In the genomic region with DNA sequence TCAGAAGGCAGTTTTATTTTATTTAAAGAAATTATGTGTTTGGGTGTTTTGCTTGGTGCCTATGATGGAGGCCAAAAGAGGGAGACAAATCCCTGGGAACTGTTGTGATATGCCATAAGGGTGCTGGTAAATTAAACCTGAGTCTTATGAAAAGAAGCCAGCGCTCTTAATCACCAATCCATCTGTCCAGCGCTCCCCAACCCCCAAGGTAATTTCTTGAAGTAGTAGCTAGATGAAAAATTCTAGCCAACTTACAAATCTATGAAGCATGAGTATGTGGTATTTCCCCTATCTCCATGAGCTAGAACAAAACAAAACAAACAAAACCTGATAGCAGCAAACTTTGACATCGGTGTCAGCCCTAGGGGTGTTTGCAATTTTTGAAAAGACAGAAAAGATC, we compare ENCODE assay signal across 8 mouse cellular contexts. TPM values are rescaled to one million over a fixed set of nuclear protein-coding genes. Genes with fewer than 3 reads are reported as not detected.
DNase-seq lines count a peak whose midpoint lies in the region; ATAC-seq and TF ChIP-seq lines count a peak whose summit lies in the region.

No protein-coding gene starts in this region.

- TF ChIP-seq EP300 in heart, adult 2 months (IDR thresholded peaks at IDR 0.05; ENCODE audit: insufficient read depth, low read depth, low read length): no peak

- no peak for TF ChIP-seq POLR2A in heart, adult 2 months (IDR thresholded peaks at IDR 0.05; ENCODE audit: insufficient read depth, low read depth, low read length)

- intact Hi-C loops in heart, adult 2 months (cut with DNase I): loop anchor here (5.0 kb wide), 3 partner anchors 56 to 201 kb away; a partner anchor contains a TSS

- peak; percentile 45 for DNase-seq in heart, adult 11 months
- DNase-seq in heart, adult 2 months: no peak
- no peak for DNase-seq in lung, postnatal 25 days (ENCODE audit: low spot score)
- no peak for DNase-seq in hindbrain, postnatal 0 days (ENCODE audit: low spot score)
- no peak for DNase-seq in thymus, postnatal 4 days

- no peaks in the 10 kb centered on the region for H3K9me3 ChIP-seq in lung, embryonic 15.5 days
- H3K9me3 ChIP-seq in hindbrain, postnatal 0 days (ENCODE audit: low read length): no peaks in the 10 kb centered on the region
- no peaks in the 10 kb centered on the region for H3K9me3 ChIP-seq in stomach, embryonic 14.5 days (ENCODE audit: control insufficient read depth, low read depth, low read length)

- no peaks in the 10 kb centered on the region; the same call in 1 of the 2 replicates for H3K79me2 ChIP-seq in heart, adult 2 months (replicated peaks; ENCODE audit: control insufficient read depth, insufficient read depth, low read length)

- H3K27me3 ChIP-seq in heart, adult 2 months (ENCODE audit: control insufficient read depth, insufficient read depth, low read length): no peaks in the 10 kb centered on the region
- H3K27me3 ChIP-seq in lung, embryonic 15.5 days: no peaks in the 10 kb centered on the region
- no peaks in the 10 kb centered on the region for H3K27me3 ChIP-seq in hindbrain, postnatal 0 days (ENCODE audit: insufficient read depth, low read length)
- H3K27me3 ChIP-seq in stomach, embryonic 14.5 days (ENCODE audit: control insufficient read depth, insufficient read depth, low read length): no peaks in the 10 kb centered on the region

- H3K27ac ChIP-seq in heart, adult 2 months: no peak overlapping the region; the same call in 1 of the 2 replicates
- peak overlapping the region; percentile 48 for H3K27ac ChIP-seq in lung, embryonic 15.5 days
- no peak overlapping the region for H3K27ac ChIP-seq in hindbrain, postnatal 0 days
- H3K27ac ChIP-seq in stomach, embryonic 14.5 days (ENCODE audit: low read length): peak overlapping the region; percentile 52; the same call in 1 of the 2 replicates

- H3K36me3 ChIP-seq in heart, adult 2 months (ENCODE audit: control insufficient read depth, insufficient read depth, low read length): no peaks in the 10 kb centered on the region
- H3K36me3 ChIP-seq in lung, embryonic 15.5 days: 0 out of 2 replicates have a peak, but pooled peaks cover 8% of the 10 kb centered on the region
- no peaks in the 10 kb centered on the region for H3K36me3 ChIP-seq in hindbrain, postnatal 0 days (ENCODE audit: insufficient read depth, low read length)
- no peaks in the 10 kb centered on the region; the same call in 1 of the 2 replicates for H3K36me3 ChIP-seq in stomach, embryonic 14.5 days (ENCODE audit: control insufficient read depth, insufficient read depth, low read length)

- H3K4me3 ChIP-seq in heart, adult 2 months: no peak overlapping the region
- H3K4me3 ChIP-seq in lung, embryonic 15.5 days: no peak overlapping the region
- no peak overlapping the region for H3K4me3 ChIP-seq in hindbrain, postnatal 0 days (ENCODE audit: low read length)
- H3K4me3 ChIP-seq in stomach, embryonic 14.5 days (ENCODE audit: low read depth, low read length): no peak overlapping the region

- H3K4me2 ChIP-seq in lung, embryonic 15.5 days: peak overlapping the region; percentile 60
- H3K4me2 ChIP-seq in hindbrain, postnatal 0 days (ENCODE audit: low read depth, low read length): peak overlapping the region; percentile 67
- H3K4me2 ChIP-seq in stomach, embryonic 14.5 days (replicated peaks; ENCODE audit: low read depth, low read length): peak overlapping the region; percentile 74

- ATAC-seq in lung, embryonic 15.5 days (ENCODE audit: borderline replicate concordance, extremely low read depth, low FRiP score, low TSS enrichment): no peak
- no peak for ATAC-seq in hindbrain, postnatal 0 days
- no peak for ATAC-seq in stomach, embryonic 14.5 days (ENCODE audit: insufficient number of reproducible peaks, insufficient read depth, low FRiP score, low read depth)
- ATAC-seq in erythroblast, adult 5-6 weeks (replicated peaks; ENCODE audit: low FRiP score, poor library complexity, severe bottlenecking): no peak

- 67% methylated on average over 3 of the region's 3 CpGs for WGBS in heart, adult 2 months
- 77% methylated on average over 3 of the region's 3 CpGs for WGBS in lung, embryonic 15.5 days
- WGBS in hindbrain, postnatal 0 days: 73% methylated on average over 3 of the region's 3 CpGs
- WGBS in stomach, embryonic 14.5 days: 76% methylated on average over 3 of the region's 3 CpGs

- no peak overlapping the region for H3K9ac ChIP-seq in heart, adult 2 months (ENCODE audit: low read depth, low read length)
- no peak overlapping the region for H3K9ac ChIP-seq in lung, embryonic 15.5 days
- no peak overlapping the region for H3K9ac ChIP-seq in hindbrain, postnatal 0 days (replicated peaks; ENCODE audit: low read length)
- no peak overlapping the region for H3K9ac ChIP-seq in stomach, embryonic 14.5 days (replicated peaks; ENCODE audit: low read depth, low read length)

- peaks cover 1% of the 10 kb centered on the region; the same call in 1 of the 2 replicates for H3K4me1 ChIP-seq in heart, adult 2 months (ENCODE audit: control insufficient read depth, insufficient read depth, low read length)
- H3K4me1 ChIP-seq in lung, embryonic 15.5 days: peaks cover 24% of the 10 kb centered on the region
- H3K4me1 ChIP-seq in hindbrain, postnatal 0 days (ENCODE audit: insufficient read depth, low read length): peaks cover 11% of the 10 kb centered on the region
- peaks cover 15% of the 10 kb centered on the region; the same call in 1 of the 2 replicates for H3K4me1 ChIP-seq in stomach, embryonic 14.5 days (ENCODE audit: control insufficient read depth, insufficient read depth, low read length)

- TF ChIP-seq CTCF in heart, adult 2 months (IDR thresholded peaks at IDR 0.05): no peak
- TF ChIP-seq CTCF in hindbrain, postnatal 0 days (IDR thresholded peaks at IDR 0.05; ENCODE audit: low read depth): no peak

RNA-seq across cellular contexts. Expression of a gene that starts 1.2 kb away (rescaled TPM):
- total RNA-seq in heart, adult 2 months (2021): 1 to 10 TPM; 7.7 to 8.0 TPM
- polyA plus RNA-seq in heart, adult 2 months (2012; rRNA removed): 8.1 and 11.0 TPM in 2 replicates
- 2.6 and 3.0 TPM in 2 replicates for polyA plus RNA-seq in lung, embryonic 15.5 days (2015; fragmentation: Nextera tagmentation; extraction: Ambion mirVana)
- total RNA-seq in hindbrain, postnatal 0 days (2014; rRNA removed): 41.3 and 41.4 TPM in 2 replicates
- 5.3 and 5.5 TPM in 2 replicates for polyA plus RNA-seq in hindbrain, postnatal 0 days (2015; fragmentation: Nextera tagmentation; extraction: Ambion mirVana)
- polyA plus RNA-seq in stomach, embryonic 14.5 days (2014; fragmentation: Nextera tagmentation; extraction: Ambion mirVana): 4.4 and 4.8 TPM in 2 replicates
- total RNA-seq in erythroblast, adult 5-6 weeks (2015; ENCODE audit: low replicate concordance): 0.38 and 3.3 TPM in 2 replicates
- total RNA-seq in erythroblast, adult 5-6 weeks (2017; ENCODE audit: low replicate concordance): 2.0 and 3.5 TPM in 2 replicates

RNA-seq across cellular contexts. Expression of a gene that starts 56.0 kb away (rescaled TPM):
- 1 to 10 TPM; 6.3 to 7.4 TPM for total RNA-seq in heart, adult 2 months (2021)
- polyA plus RNA-seq in heart, adult 2 months (2012; rRNA removed): 6.4 and 14.6 TPM in 2 replicates
- polyA plus RNA-seq in lung, embryonic 15.5 days (2015; fragmentation: Nextera tagmentation; extraction: Ambion mirVana): 20.0 and 21.2 TPM in 2 replicates
- total RNA-seq in hindbrain, postnatal 0 days (2014; rRNA removed): 16.3 and 18.7 TPM in 2 replicates
- 20.0 and 20.3 TPM in 2 replicates for polyA plus RNA-seq in hindbrain, postnatal 0 days (2015; fragmentation: Nextera tagmentation; extraction: Ambion mirVana)
- 20.6 and 22.0 TPM in 2 replicates for polyA plus RNA-seq in stomach, embryonic 14.5 days (2014; fragmentation: Nextera tagmentation; extraction: Ambion mirVana)
- total RNA-seq in erythroblast, adult 5-6 weeks (2015; ENCODE audit: low replicate concordance): 1.5 TPM in 1 of 2 replicates, not detected in the other
- 2.4 TPM in 1 of 2 replicates, not detected in the other for total RNA-seq in erythroblast, adult 5-6 weeks (2017; ENCODE audit: low replicate concordance)

RNA-seq across cellular contexts. Expression of a gene that starts 56.0 kb away (rescaled TPM):
- total RNA-seq in heart, adult 2 months (2021): under 1 TPM; 0.55 to 0.77 TPM
- polyA plus RNA-seq in heart, adult 2 months (2012; rRNA removed): 2.2 and 6.2 TPM in 2 replicates
- polyA plus RNA-seq in lung, embryonic 15.5 days (2015; fragmentation: Nextera tagmentation; extraction: Ambion mirVana): 2.1 and 3.1 TPM in 2 replicates
- total RNA-seq in hindbrain, postnatal 0 days (2014; rRNA removed): 2.9 and 6.8 TPM in 2 replicates
- 1.3 and 1.8 TPM in 2 replicates for polyA plus RNA-seq in hindbrain, postnatal 0 days (2015; fragmentation: Nextera tagmentation; extraction: Ambion mirVana)
- 2.1 and 3.1 TPM in 2 replicates for polyA plus RNA-seq in stomach, embryonic 14.5 days (2014; fragmentation: Nextera tagmentation; extraction: Ambion mirVana)
- total RNA-seq in erythroblast, adult 5-6 weeks (2015; ENCODE audit: low replicate concordance): 0.96 TPM in 1 of 2 replicates, not detected in the other
- 2.0 TPM in 1 of 2 replicates, not detected in the other for total RNA-seq in erythroblast, adult 5-6 weeks (2017; ENCODE audit: low replicate concordance)

Comparison
In these comparisons a context has a peak if more than half of its experiments do, and no peak if none do; other contexts are left out.
1. H3K27ac ChIP-seq: peak in lung, embryonic 15.5 days (single experiment) and stomach, embryonic 14.5 days (single experiment); none in heart, adult 2 months (single experiment) and hindbrain, postnatal 0 days (single experiment).
2. Peak in every context shown above with its lines, with median percentiles within 50 percentile points of each other: H3K4me2 ChIP-seq.